Mouse (Mus musculus) forebrain, embryonic 15.5 days (tissue): ENCODE data around the gene Kirrel3. TPM values are rescaled to one million over a fixed set of nuclear protein-coding genes. Genes with fewer than 3 reads are reported as not detected.

Experiments
- ATAC-seq: fragments of 200-750 bp; cut with Nextera tagmentation; replicated peaks from 2 replicates; pipeline ENCODE4 v1.8.0; 2017; ENCODE audit warnings: mild to moderate bottlenecking, moderate TSS enrichment, moderate library complexity
- H3K27ac ChIP-seq: fragments of 300-500 bp; sonication (generic); replicated peaks from 2 replicates; pipeline ENCODE4 v1.5.1; 2015; ENCODE audit warnings: mild to moderate bottlenecking, inconsistent platforms
- H3K27me3 ChIP-seq: fragments of 300-500 bp; sonication (generic); 2 replicates; pipeline ENCODE4 v1.6.1; 2015; ENCODE audit warnings: inconsistent platforms
- H3K36me3 ChIP-seq: fragments of 300-500 bp; sonication (generic); 2 replicates; pipeline ENCODE4 v1.6.1; 2015; ENCODE audit warnings: mild to moderate bottlenecking, inconsistent platforms
- H3K4me1 ChIP-seq: fragments of 300-500 bp; sonication (generic); 2 replicates; pipeline ENCODE4 v1.6.1; 2015; ENCODE audit warnings: inconsistent platforms
- H3K4me2 ChIP-seq: fragments of 300-500 bp; sonication (generic); replicated peaks from 2 replicates; pipeline ENCODE4 v1.6.1; 2015; ENCODE audit warnings: mild to moderate bottlenecking, inconsistent platforms
- H3K4me3 ChIP-seq: fragments of 300-500 bp; sonication (generic); 2 replicates; pipeline ENCODE4 v1.5.1; 2015; ENCODE audit warnings: mild to moderate bottlenecking, inconsistent platforms
- H3K9ac ChIP-seq: fragments of 300-500 bp; sonication (generic); replicated peaks from 2 replicates; pipeline ENCODE4 v1.6.1; 2015; ENCODE audit warnings: mild to moderate bottlenecking, inconsistent platforms
- H3K9me3 ChIP-seq: fragments of 300-500 bp; sonication (generic); 2 replicates; pipeline ENCODE4 v1.6.1; 2016; ENCODE audit warnings: inconsistent platforms
- WGBS: fragments of 180-500 bp; shearing (Covaris S2); methylation state at CpG from one replicate; pipeline ENCODE4 v1.1.7; 2015; ENCODE audit warnings: mixed read lengths; 5-methylcytosine and 5-hydroxymethylcytosine counted together
- polyA plus RNA-seq: library from polyadenylated mRNA; unstranded; fragments of >200 nt; fragmentation: Nextera tagmentation; extraction: Ambion mirVana; gene quantifications from 2 replicates; pipeline ENCODE4 v1.2.1, GENCODE M21; 2015

Kirrel3 gene
- polyA plus RNA-seq, 1 experiment from 2014 or later = 48.1 TPM

DNA sequence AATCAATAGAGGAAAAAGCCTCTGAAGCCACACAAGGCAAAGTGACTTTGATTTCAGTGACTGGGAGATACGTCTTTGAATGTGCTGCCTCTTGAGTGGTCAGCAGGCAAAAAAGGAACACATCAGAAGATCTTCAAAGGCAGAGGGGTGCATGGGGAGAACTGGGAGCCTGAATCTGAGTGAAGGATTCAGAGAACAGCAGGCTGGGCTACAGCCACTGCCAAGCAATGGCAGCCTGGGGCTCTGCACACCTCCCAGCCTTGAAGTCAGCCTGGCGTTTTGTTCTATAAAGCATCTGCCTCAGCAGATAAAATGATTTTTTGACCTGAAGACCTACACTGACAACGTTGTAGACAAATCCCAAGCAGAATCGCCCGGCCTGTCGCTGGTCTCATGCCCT lies 93.5 kb downstream of the Kirrel3 start:
- Histone ChIP-seq H3K4me1 (peaks cover 19% of the 10 kb centered on the region; the same call in 1 of the 2 replicates), H3K4me3 (no peak overlapping the region), H3K4me2 (no peak overlapping the region), H3K27me3 (no peaks in the 10 kb centered on the region), H3K36me3 (no peaks in the 10 kb centered on the region), H3K9me3 (no peaks in the 10 kb centered on the region), H3K27ac (no peak overlapping the region), H3K9ac (no peak overlapping the region)
- ATAC-seq = no peak
- WGBS = 79% methylated on average over 6 of the region's 6 CpGs

DNA sequence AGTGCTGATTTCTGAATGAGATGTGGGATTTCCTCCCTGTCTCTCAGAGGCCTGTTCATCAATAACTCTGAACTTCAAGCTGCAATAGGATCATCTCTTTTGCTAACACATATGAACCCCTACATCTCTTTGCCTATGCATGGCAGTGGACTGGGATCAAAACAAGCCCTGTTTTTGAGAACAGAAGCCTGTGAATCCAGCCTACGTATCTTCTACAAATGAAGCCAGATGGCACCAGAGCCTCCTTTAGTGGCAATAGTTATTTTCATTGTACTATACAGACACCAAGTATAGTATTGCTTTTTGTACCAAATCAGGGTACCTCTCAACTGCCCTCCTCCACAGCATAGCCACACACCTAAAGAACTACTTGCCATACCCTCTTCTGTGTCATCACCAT lies 94.4 kb downstream of the Kirrel3 start:
- H3K27ac ChIP-seq = no peak overlapping the region
- H3K9ac ChIP-seq = no peak overlapping the region
- no peaks in the 10 kb centered on the region for H3K27me3 ChIP-seq
- H3K9me3 ChIP-seq = no peaks in the 10 kb centered on the region
- ATAC-seq = no peak
- H3K4me2 ChIP-seq = no peak overlapping the region
- H3K4me1 ChIP-seq = peaks cover 19% of the 10 kb centered on the region; the same call in 1 of the 2 replicates
- no peaks in the 10 kb centered on the region for H3K36me3 ChIP-seq
- WGBS = 52% methylated on average over 1 of the region's 1 CpGs
- H3K4me3 ChIP-seq = no peak overlapping the region

DNA sequence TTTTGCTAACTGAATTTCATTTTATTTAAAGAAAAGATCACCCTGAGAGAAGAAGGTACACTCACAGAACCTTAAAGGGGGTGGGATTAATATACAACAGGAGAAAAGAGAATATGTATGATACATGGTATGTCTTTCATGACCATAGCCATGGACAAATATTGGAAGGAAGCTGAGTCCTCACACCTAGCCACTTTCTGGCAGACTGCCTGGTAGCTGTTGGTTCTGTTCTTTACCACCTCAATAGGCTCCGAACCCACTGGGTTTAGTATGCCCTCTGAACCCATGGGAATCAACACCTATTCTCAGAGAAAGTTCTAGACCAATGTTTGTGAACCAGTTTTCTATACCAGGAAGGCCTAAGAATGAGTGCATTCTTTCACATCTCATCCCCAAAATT lies 96.8 kb downstream of the Kirrel3 start:
- peaks cover 29% of the 10 kb centered on the region for H3K4me1 ChIP-seq
- no peak for ATAC-seq
- H3K27me3 ChIP-seq = no peaks in the 10 kb centered on the region
- WGBS = 81% methylated on average over 1 of the region's 1 CpGs
- H3K9ac ChIP-seq = no peak overlapping the region
- H3K4me2 ChIP-seq = no peak overlapping the region
- H3K36me3 ChIP-seq = no peaks in the 10 kb centered on the region
- H3K4me3 ChIP-seq = no peak overlapping the region
- no peak overlapping the region for H3K27ac ChIP-seq
- no peaks in the 10 kb centered on the region for H3K9me3 ChIP-seq

DNA sequence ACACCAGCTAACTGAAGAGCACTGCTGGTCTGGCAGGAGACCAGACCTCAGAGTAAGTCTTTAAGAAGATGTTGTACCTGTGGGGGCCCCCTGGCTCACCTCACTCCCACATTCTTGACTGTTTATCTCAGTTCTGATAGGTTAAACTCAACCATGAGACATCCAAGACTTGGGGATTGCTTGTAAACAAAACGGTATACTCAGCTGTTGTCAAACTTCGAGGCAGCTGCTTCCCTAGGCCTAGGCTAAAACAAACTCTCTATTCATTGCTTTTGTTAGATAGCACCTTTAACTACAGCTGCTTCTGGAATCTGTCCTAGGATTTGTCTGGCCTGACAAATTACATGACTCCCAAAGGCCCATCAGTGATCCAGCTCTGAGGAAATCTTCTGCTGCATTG lies 99.8 kb downstream of the Kirrel3 start:
- Histone ChIP-seq H3K36me3 (no peaks in the 10 kb centered on the region), H3K9ac (no peak overlapping the region), H3K4me3 (no peak overlapping the region), H3K27ac (no peak overlapping the region), H3K9me3 (no peaks in the 10 kb centered on the region), H3K4me2 (no peak overlapping the region), H3K27me3 (no peaks in the 10 kb centered on the region), H3K4me1 (peaks cover 21% of the 10 kb centered on the region; the same call in 1 of the 2 replicates)
- 54% methylated on average over 2 of the region's 2 CpGs for WGBS
- no peak for ATAC-seq

- WGBS = 60% methylated on average over 2 of the region's 2 CpGs
- Histone ChIP-seq H3K9me3 (no peaks in the 10 kb centered on the region), H3K4me3 (no peak overlapping the region), H3K4me2 (no peak overlapping the region), H3K4me1 (peaks cover 21% of the 10 kb centered on the region; the same call in 1 of the 2 replicates), H3K27ac (no peak overlapping the region), H3K9ac (no peak overlapping the region), H3K27me3 (no peaks in the 10 kb centered on the region), H3K36me3 (no peaks in the 10 kb centered on the region)
- no peak for ATAC-seq
Observed at GRCm38 (mm10) chr9:34586080-34586479, 100.4 kb downstream of the Kirrel3 start.

- no peak for ATAC-seq
- WGBS = 35% methylated on average over 1 of the region's 1 CpGs
Observed at GRCm38 (mm10) chr9:34589799-34590198, 104.1 kb downstream of the Kirrel3 start.

GRCm38 (mm10) chr9:34592073-34592610 lies 106.4 kb downstream of the Kirrel3 start:
- Histone ChIP-seq H3K27ac (peak overlapping the region; percentile 54), H3K36me3 (no peaks in the 10 kb centered on the region), H3K27me3 (no peaks in the 10 kb centered on the region), H3K9ac (no peak overlapping the region), H3K4me3 (no peak overlapping the region), H3K9me3 (no peaks in the 10 kb centered on the region), H3K4me2 (no peak overlapping the region), H3K4me1 (peaks cover 9% of the 10 kb centered on the region; the same call in 1 of the 2 replicates)
- ATAC-seq = 0 out of 2 replicates have a peak, but pooled peaks have one; percentile 60
- 42% methylated on average over 3 of the region's 3 CpGs for WGBS

More at GRCm38 (mm10) chr9:34589799-34590198, 104.1 kb downstream of the Kirrel3 start:
- Histone ChIP-seq H3K27ac (no peak overlapping the region), H3K4me1 (peaks cover 19% of the 10 kb centered on the region), H3K27me3 (no peaks in the 10 kb centered on the region), H3K36me3 (no peaks in the 10 kb centered on the region), H3K4me2 (no peak overlapping the region), H3K9me3 (no peaks in the 10 kb centered on the region), H3K4me3 (no peak overlapping the region), H3K9ac (no peak overlapping the region)

GRCm38 (mm10) chr9:34593889-34594288 lies 108.2 kb downstream of the Kirrel3 start:
- Histone ChIP-seq H3K9ac (no peak overlapping the region), H3K27me3 (no peaks in the 10 kb centered on the region), H3K4me1 (peaks cover 9% of the 10 kb centered on the region; the same call in 1 of the 2 replicates), H3K27ac (no peak overlapping the region), H3K9me3 (no peaks in the 10 kb centered on the region), H3K4me2 (no peak overlapping the region), H3K4me3 (no peak overlapping the region), H3K36me3 (no peaks in the 10 kb centered on the region)
- 79% methylated on average over 4 of the region's 4 CpGs for WGBS
- no peak for ATAC-seq

- H3K9ac ChIP-seq = no peak overlapping the region
- no peak overlapping the region for H3K4me3 ChIP-seq
- 76% methylated on average over 4 of the region's 4 CpGs for WGBS
Observed at GRCm38 (mm10) chr9:34600326-34600725, 114.6 kb downstream of the Kirrel3 start.

GRCm38 (mm10) chr9:34603750-34604149 lies 118.1 kb downstream of the Kirrel3 start:
- H3K27me3 ChIP-seq = no peaks in the 10 kb centered on the region
- H3K36me3 ChIP-seq = no peaks in the 10 kb centered on the region
- H3K4me3 ChIP-seq = no peak overlapping the region
- 43% methylated on average over 7 of the region's 7 CpGs for WGBS
- H3K4me1 ChIP-seq = peaks cover 19% of the 10 kb centered on the region
- H3K9ac ChIP-seq = no peak overlapping the region
- no peaks in the 10 kb centered on the region for H3K9me3 ChIP-seq
- ATAC-seq = peak; percentile 67
- no peak overlapping the region for H3K27ac ChIP-seq
- no peak overlapping the region for H3K4me2 ChIP-seq

More at GRCm38 (mm10) chr9:34600326-34600725, 114.6 kb downstream of the Kirrel3 start:
- Histone ChIP-seq H3K9me3 (no peaks in the 10 kb centered on the region), H3K27ac (no peak overlapping the region), H3K36me3 (no peaks in the 10 kb centered on the region), H3K27me3 (no peaks in the 10 kb centered on the region), H3K4me2 (no peak overlapping the region), H3K4me1 (peaks cover 17% of the 10 kb centered on the region)
- no peak for ATAC-seq

DNA sequence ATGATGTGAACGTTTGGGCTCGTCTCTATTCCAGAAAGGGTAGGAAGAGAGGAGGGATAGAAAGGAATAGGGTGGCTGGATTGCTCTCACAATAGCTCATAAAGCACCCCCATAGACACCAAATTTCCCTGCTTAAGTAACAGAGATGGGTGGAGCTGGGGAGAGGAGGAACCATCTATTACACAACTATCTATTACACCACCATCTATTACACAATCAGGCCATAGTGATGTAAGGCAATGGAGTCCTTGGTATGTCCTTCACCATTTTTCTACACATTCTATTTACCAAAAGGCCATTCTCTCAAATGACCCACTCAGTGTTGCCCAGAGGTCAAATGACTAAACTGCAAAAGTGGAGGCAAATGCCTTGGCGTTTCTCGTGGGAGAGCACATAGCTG lies 119.2 kb downstream of the Kirrel3 start:
- H3K4me2 ChIP-seq = no peak overlapping the region
- peak overlapping the region; percentile 9; the same call in 1 of the 2 replicates for H3K27ac ChIP-seq
- H3K9me3 ChIP-seq = no peaks in the 10 kb centered on the region
- no peaks in the 10 kb centered on the region for H3K36me3 ChIP-seq
- H3K27me3 ChIP-seq = no peaks in the 10 kb centered on the region
- no peak for ATAC-seq
- H3K4me3 ChIP-seq = no peak overlapping the region
- peaks cover 19% of the 10 kb centered on the region for H3K4me1 ChIP-seq
- 73% methylated on average over 4 of the region's 4 CpGs for WGBS
- no peak overlapping the region for H3K9ac ChIP-seq

- H3K4me1 ChIP-seq = peaks cover 19% of the 10 kb centered on the region
- H3K27me3 ChIP-seq = no peaks in the 10 kb centered on the region
- no peaks in the 10 kb centered on the region for H3K36me3 ChIP-seq
- no peak for ATAC-seq
- no peak overlapping the region for H3K27ac ChIP-seq
- H3K4me2 ChIP-seq = no peak overlapping the region
- no peak overlapping the region for H3K4me3 ChIP-seq
- WGBS = 73% methylated on average over 8 of the region's 8 CpGs
- no peaks in the 10 kb centered on the region for H3K9me3 ChIP-seq
- no peak overlapping the region for H3K9ac ChIP-seq
Observed at GRCm38 (mm10) chr9:34605486-34605885, 119.8 kb downstream of the Kirrel3 start.

DNA sequence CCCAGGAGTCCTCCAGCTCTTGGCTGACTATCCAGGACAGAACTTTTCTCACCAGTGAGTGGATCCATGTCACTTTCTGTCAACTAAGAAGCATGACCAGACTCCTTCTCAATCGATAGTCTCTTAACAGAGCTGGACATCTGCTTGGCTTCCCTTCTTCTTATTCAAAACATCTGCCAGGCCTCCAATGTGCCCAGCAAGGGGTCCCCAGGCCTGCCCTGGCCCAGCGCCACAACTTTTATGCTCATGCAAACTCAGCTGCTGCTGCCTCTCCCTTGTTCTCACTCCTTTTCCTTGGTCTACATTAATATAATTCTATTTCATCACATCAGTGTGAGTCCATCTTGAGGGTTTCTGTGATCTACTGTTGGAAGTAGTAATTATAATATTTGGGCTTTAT lies 122.3 kb downstream of the Kirrel3 start:
- 71% methylated on average over 2 of the region's 2 CpGs for WGBS
- Histone ChIP-seq H3K4me3 (no peak overlapping the region), H3K4me1 (peaks cover 25% of the 10 kb centered on the region), H3K36me3 (no peaks in the 10 kb centered on the region), H3K4me2 (no peak overlapping the region), H3K27ac (no peak overlapping the region), H3K9ac (no peak overlapping the region), H3K27me3 (no peaks in the 10 kb centered on the region), H3K9me3 (no peaks in the 10 kb centered on the region)
- no peak for ATAC-seq
